Mouse (Mus musculus): Measurements from ENCODE around the gene Car7.
"Not testable (repeated sequence)": the region's sequence is repeated elsewhere in the genome, so short reads cannot be mapped to it uniquely, and the experiment has no call there.

Car7 gene

GRCm38 (mm10) chr8:104569559-104569958 lies 35.1 kb downstream of the Car7 start:
- DNase-seq (ENCODE audit: low read depth, low spot score), result peak; percentile 59

GRCm38 (mm10) chr8:104570436-104571343 lies 36.2 kb downstream of the Car7 start:
- DNase-seq (ENCODE audit: low read depth, low spot score), result peak; percentile 91

GRCm38 (mm10) chr8:104576820-104577219 lies 42.3 kb downstream of the Car7 start:
- no peak for DNase-seq (ENCODE audit: low read depth, low spot score)

- not testable (repeated sequence) for DNase-seq (ENCODE audit: low read depth, low spot score)
These were observed 43.1 kb downstream of the Car7 start for GRCm38 (mm10) chr8:104577606-104578005.

GRCm38 (mm10) chr8:104584522-104584921 lies 50.0 kb downstream of the Car7 start:
- no peak for DNase-seq (ENCODE audit: low read depth, low spot score)

GRCm38 (mm10) chr8:104590284-104590683 lies 55.8 kb downstream of the Car7 start:
- DNase-seq (ENCODE audit: low read depth, low spot score), result no peak

- peak; percentile 97 for DNase-seq (ENCODE audit: low read depth, low spot score)
These were observed 56.8 kb downstream of the Car7 start, which contains the start of gene Pdp2 for GRCm38 (mm10) chr8:104591133-104591834. Gene Pdp2 (plus strand): TSS chr8:104591451.

GRCm38 (mm10) chr8:104591856-104592255 lies 57.4 kb downstream of the Car7 start:
- no peak for DNase-seq (ENCODE audit: low read depth, low spot score)

GRCm38 (mm10) chr8:104592566-104592965 lies 58.1 kb downstream of the Car7 start:
- DNase-seq (ENCODE audit: low read depth, low spot score), result no peak

GRCm38 (mm10) chr8:104593536-104594325 lies 59.2 kb downstream of the Car7 start:
- DNase-seq (ENCODE audit: low read depth, low spot score), result no peak

GRCm38 (mm10) chr8:104594611-104595362 lies 60.3 kb downstream of the Car7 start:
- no peak for DNase-seq (ENCODE audit: low read depth, low spot score)

- DNase-seq (ENCODE audit: low read depth, low spot score), result no peak
These were observed 61.5 kb downstream of the Car7 start for GRCm38 (mm10) chr8:104595773-104596536.

GRCm38 (mm10) chr8:104597656-104598055 lies 63.2 kb downstream of the Car7 start:
- no peak for DNase-seq (ENCODE audit: low read depth, low spot score)

- no peak for DNase-seq (ENCODE audit: low read depth, low spot score)
These were observed 64.0 kb downstream of the Car7 start for GRCm38 (mm10) chr8:104598496-104598895.
